Mouse (Mus musculus): ENCODE measurements around the gene Acp1. TPM values are rescaled to one million over a fixed set of nuclear protein-coding genes. Genes with fewer than 3 reads are reported as not detected.

The Acp1 gene
- total RNA-seq (2021): 10 to 100 TPM; 51.4 to 56.8 TPM
- 2.5 and 6.5 TPM in 2 replicates for polyA plus RNA-seq (2012; rRNA removed)
- long read RNA-seq, transcript Acp1-201 (6 exons, 3,066 nt): minor isoform, 31 of 72 reads
- long read RNA-seq, transcript Acp1-202 (6 exons, 2,754 nt): major isoform, 40 of 72 reads
- long read RNA-seq, partial matches to known transcripts: 1 of 72 reads
- long read RNA-seq, other reads (novel, unspliced or antisense): 0 of 72 reads

DNA sequence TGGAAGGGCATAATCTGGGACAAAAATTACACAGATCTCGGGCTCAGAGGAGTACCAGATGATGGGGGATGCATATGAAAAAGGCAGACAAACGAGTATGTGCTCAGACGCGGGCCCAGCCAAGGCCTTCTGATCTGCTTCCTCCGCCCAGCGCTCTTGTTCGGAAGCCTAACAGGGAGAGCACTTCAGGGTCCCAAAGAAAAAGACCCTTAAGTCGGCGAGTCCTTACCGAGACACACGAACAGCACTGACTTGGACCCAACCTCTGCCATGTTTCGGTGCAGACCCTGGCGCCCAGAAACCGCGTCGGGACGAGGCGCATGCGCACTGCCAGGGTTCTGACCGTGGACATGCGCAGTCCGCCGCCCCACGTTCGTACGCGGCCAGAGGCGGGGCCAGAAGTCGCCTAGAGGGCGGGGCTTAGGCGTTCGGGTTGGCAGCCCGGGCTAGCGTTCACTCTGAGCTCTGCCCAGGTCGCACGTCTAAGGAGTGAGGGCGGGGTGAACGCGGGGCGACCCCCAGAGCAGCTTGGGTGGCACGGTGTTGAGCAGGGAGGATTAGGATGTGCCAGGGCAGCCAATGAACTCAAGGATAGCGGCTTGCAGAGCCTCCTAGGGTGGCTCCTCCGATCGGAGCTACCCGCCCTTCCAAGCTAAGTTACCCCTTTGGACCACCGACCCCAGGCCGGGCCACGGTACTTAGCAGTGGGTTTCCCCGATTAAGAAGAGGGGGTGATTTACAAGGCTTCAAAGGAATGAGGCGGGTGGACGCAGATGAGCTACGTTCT lies at the start of gene Acp1, which contains the start of gene Sh3yl1:
Gene Acp1, minus strand, starts transcription at position 329 of the 787 bp plus-strand sequence.
Gene Sh3yl1, plus strand, starts transcription at position 408 of the 787 bp plus-strand sequence.
- DNase-seq: peak; percentile 97

DNA sequence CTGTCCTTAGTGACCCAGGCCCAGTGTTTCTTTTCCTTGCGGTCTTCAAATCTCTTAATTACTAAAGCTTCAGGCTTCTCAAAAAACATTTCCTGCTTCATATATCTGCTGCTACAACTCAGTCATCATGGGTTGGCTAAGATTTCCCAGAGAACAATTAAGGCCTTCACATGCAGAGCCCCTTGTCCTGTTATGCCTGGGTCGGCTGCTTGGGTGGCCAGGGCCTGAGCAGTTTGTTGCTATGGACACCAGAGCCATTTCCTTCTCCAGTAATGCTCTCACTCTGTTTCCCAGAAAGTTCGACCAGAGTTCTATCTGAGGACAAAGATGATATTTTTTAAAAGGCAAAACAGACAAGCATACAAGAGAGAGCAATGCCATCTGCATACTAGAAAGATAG lies 32.8 kb upstream of the Acp1 start:
- no peak for DNase-seq

DNA sequence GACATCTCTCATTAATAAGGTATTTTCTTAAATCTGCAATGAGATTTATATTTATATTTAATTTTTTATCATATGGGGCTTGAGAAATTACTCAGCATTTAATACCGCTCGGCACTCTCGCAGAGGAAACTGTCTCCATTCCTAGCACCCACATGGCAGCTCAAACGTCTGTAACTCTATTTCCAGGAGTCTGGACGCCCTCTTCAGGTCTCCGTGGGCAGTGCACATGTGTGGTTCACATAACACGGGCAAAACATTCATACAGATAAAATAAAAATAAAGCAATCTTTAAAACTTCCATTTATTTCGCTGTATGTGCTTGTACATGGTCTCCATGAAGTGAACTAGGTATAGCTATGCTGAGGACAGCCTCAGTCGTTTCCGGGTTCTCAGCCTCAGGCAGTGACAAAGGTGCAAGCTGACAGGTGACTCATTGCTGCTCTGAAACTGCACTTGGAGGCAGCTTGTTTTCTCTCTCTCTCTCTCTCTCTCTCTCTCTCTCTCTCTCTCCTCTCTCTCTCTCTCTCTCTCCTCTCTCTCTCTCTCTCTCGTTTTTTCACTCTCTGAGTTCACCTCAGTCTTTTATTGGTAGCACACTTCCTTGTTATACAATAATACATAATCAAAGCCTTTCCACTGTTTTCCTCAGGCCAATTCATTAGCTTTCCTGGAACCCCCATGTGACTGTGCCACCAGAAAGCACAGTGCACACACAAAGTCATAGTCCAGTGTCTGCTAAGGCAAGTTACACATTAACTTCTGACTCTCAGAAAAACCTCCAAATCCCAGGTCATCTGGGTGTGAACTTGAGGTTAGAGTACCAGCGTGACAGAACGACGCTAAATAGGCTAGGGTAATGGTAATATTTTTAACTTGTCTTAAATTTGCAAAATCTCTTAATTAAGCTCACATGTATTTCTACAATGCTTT lies 31.9 kb upstream of the Acp1 start:
- no peak for DNase-seq

DNA sequence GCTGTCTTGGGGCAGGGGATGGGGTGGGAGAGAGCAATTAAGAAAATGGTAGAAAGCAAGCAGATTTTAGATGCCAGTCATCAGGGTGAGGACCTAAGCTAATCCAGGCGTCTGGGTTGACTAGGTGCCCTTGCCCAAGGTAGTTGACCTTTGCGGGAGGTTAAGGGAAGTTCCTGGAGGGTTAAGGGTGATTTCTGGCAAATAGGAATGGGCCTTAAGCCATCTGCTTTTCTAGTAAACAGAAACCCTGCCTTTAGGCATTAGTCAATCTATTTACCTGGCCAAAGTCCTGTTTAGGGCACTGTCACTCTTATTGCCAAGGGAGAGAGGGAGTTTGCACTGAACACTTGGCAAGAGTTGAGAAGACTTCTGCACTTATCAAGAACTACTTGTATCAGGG lies 25.5 kb upstream of the Acp1 start:
- no peak for DNase-seq

DNA sequence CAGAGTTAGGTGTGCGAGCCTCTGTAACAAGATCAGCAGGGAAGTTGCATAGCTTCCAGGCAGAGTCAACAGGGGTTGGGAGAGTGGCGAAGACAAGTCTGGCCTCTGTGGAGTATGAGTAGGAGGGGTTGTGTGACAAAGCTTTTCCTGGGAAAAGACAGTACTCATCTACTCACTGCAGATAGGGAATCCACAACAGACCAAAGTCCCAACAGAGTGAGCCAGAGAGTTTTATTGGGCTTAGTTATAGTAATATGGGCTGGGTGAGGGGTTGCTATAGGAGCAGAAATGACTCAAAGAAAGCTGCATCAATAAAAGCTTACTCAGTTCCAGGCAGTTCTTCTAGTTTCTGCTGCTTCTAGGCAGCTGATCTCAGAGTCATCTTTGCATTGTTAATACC lies 21.9 kb upstream of the Acp1 start:
- no peak for DNase-seq

DNA sequence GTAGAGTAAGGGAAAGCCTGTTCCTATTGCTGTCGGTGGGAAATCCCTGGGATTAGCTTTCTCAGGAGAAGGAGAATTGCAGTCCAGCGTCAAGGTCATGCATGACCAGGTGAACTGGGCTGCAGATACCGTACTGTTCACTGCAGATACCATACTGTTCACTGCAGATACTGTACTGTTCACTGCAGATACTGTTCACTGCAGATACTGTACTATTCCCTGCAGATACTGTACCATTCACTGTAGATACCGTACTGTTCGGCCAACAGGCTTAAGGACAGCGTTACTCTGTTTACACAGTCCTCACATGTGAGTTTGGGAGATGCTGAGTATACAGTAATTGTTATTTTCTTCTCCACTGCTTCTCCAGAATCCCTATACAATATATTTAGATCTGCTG lies 16.8 kb upstream of the Acp1 start:
- DNase-seq: no peak

DNA sequence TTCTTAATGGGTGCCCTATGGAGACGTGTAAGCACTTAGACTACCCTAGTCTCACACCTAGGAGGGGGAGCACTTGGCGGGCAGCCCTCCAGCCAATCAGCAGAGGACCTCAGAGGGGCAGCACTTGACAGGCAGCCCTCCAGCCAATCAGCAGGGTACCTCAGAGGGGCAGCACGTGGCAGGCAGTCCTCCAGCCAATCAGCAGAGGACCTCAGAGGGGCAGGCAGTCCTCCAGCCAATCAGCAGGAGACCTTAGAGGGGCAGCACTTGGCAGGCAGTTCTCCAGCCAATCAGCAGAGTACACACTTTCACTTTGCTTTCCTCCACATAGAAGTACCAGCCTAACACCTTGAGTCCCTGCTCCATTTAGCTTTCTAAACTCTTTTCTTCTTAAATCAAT lies 11.0 kb upstream of the Acp1 start:
- no peak for DNase-seq

DNA sequence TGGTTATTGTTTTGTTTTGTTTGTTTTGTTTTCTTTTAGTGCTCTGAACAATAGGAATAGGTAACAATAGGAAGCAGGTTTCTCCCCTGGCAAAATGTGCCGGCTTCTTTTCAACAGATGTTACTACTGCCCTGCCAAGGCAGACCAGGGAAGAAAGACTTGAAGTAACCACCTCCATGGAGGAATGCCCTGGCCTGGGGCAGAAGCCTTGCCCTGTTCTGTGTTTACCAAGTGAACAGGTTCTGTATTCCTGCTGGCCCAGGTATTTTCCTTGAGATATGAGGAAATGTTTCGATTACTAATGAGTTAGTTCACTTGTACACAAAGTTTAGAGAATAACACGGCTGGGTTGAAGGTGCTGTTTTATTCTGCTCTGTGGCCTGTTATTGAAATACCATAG lies 1.5 kb upstream of the Acp1 start:
- no peak for DNase-seq

DNA sequence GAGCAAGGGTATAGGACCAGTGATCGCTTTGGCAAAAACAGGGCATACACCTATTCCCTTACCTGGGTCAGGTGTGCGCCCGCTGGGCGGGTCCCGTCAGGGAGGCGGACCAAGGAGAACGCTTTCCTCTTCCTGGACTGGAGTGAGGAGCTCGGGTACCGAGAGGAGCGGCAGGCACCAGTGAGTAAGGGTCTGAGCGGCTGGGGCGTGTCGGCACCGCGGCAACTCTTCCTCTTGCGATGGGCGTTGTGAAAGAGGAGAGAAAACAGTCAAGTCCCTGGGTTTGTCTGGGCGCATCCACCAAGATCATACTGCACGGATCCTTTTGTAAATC lies 626 bp upstream of the Acp1 start:
- peak; percentile 44 for DNase-seq

DNA sequence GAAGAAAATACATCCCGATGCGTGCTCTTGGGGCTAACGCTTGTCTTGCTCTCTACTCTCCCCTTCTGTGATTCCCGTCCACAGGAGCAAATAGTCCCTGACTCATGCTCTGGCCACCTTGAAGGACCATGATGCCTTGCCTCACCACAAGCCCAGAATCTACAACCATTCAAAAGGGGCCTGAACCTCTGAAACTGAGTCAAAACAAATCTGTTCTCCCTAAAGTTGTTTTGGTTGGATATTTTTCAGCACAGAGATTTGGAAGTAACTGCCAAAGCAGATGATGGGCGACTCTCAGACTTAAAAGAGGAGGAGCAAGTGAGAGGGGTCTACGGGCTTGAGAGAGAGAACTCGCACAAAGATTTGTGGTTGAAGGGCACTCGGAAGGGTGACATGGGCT lies 529 bp downstream of the Acp1 start:
- DNase-seq: peak; percentile 17

DNA sequence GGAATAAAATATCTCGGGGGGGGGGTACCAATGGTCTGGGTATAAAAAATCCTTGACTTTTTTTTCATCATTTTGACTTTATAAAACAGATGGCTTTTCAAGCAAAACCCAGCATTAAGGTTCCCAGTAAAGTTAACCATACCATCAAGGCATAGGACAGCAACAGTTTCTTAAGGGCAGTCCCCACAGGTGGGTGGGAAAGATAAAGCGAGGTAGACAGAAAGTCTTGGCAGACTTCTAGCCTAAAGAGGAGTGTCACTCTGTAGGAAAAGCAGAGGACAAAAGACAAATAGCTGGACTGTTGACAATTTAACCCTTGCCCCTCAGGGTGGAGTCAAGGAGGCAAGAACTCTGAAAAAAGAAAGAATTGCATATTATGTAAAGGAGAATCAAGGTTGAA lies 1.5 kb downstream of the Acp1 start:
- DNase-seq: no peak

DNA sequence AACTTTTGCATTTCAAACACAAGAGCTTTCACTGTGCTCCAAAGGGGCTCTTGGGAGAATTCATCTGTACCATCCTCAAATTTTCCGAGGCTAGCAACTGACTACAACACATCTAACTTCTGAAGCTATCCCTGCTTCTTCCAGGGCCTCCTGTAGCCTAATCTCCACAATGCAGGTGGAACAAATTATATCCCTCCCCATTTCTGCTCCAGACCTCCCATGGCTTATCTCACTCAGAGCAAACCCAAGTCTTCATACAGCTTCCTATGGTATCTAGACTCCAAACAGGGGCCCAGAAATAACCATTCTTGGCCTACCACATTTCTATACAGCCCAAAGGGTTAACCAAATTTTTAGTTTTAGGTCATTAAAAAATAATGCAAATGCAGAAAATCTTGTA lies 2.7 kb downstream of the Acp1 start:
- no peak for DNase-seq

DNA sequence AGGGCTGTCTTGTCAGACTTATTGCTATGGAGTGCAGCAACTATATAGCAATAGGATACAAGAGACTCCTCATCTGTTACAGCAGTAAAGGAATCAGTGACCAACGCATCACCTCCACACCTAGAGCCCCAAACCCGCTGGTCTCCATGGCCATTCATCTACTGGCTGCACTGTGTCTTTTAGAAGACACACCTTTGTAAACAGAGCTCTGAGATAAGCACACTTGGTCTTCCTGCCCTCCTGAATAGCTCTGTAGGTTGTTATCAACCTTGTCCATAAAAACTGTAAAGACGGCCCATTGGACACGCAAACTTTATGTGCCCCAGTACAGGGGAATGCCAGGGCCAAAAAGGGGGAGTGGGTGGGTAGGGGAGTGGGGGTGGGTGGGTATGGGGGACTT lies 14.3 kb downstream of the Acp1 start:
- DNase-seq: no peak

DNA sequence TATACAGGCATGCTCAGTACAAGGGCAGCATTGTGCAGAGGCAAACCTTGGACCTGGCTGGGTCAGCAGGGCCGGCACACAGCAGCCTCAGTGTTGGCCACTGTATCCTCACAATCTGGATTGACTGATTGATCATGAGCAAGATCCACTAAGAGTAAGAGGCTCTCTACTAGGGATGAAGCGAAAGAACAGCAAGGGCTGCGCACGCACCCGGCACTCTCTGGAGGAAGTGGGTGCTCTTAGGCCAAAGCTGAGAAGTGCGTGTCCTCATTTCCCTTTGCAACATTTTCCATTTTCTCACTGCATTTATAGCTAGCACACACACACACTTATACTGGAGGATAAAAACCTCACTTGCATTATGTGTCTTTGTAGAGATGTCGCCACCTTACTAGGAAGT lies 20.0 kb downstream of the Acp1 start:
- no peak for DNase-seq

DNA sequence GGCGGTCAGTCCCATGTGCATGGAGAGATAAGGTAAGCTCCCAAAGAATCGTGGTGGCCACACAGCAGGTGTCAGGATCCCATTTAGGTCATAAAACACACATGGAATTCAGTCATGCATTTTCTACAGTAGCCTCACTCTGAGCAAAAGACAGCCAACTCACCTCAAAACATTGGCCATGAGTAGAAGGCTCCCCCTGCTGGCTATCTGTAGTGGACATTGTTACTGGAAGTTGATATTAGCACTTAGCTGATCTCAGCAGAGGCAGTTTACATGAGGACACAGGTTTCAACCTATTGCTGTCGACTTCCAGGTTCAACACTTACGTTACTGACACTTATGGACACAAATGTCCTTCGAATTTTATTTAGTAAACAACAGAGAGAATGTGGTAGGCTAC lies 21.3 kb downstream of the Acp1 start:
- peak; percentile 63 for DNase-seq

DNA sequence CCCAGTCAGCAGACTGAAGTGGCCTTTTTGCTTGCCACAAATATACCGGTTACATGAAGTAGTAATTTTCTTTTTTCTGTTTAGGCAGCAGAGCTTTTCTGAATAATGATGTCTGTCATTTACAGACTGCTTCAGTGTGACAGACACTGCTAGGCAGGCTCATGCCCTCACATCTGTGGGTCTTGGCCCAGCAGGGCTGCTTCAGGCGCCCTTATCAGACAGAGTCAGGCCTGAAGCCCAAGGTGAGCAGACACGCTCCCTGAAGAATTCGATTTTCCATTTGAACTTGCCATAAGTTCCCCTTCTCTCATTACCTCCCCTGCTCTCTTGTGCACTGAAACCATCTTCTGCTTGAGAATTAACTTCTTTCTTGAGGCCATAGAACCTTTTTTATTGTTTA lies 23.4 kb downstream of the Acp1 start:
- no peak for DNase-seq

DNA sequence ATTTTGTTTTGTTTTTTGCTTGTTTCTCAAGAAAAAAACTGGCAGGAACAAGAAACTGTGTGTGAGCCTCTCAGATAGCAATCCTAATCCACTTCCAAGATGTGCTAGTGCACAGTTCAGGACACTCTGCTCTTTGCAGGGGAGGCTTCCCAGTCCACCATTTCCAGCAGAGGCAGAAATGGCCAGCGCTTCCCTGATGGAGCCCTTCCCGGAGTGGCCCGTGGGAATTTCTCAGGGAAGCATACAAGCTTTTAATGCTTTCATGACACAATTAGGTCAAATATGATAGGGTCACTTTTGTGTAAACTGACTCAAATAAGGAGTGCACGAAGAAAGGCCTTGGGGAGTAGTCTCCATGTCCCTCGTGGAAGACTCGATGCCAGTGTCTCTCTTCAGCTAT lies 25.5 kb downstream of the Acp1 start:
- DNase-seq: peak; percentile 19

DNA sequence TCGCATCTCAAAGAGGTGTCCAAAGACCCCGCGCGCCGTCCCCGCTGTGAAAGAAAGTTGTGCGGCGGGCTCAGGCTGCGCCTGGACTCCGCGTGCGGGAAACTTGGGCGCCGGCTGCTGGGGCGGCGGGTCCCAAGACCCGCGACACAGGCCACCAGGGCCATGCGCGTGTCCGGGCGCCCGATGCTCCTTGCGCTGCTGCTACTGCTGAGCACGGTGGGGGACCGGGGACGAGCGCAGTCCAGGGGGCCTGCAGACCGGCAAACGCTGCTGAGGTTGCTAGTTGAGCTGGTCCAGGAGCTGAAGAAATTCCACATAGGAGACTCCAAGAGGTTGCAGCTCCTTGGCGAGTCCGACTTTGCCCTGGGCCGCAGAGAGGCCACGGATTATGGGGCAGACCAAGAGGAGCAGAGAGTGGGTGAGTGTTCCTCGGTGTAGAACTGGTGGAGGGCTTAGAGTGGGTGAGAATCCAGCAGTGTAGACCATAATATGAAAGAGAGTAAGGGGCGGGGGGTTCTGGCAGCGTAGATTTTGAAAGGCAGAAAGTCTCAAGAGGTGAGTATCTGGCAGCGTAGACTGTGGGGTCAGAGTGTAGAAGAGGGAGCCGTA lies 26.7 kb downstream of the Acp1 start:
- no peak for DNase-seq

DNA sequence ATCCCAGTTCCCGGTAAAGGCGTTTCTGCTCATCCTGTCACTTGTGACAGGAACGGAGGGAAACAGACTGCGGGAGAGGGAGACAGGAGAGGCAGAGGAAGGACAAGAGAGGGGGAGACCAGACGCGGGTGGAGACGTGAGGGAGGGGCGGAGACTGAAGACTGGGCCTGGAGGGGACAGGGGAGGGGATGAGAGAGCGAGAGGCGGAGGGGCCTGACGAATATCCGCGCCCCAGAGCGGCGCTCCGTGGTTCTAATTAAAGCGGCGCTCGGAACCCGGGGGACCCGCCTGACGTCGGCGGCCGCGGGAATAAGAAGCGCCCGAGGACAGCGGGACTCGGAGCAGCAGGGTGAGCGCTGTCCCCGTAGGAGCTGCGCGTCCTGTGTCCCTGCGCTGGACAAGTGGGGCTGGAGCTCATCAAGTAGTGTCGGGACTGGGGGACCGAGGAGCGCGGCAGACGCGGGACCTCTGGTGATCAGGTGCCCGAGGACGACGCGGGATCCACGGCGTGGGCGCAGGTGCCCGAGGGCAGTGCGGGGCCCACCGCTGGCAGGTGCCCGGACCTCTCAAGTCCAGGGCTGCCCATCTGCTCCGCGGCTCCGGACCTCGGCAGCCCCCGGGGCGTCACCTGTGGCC lies 27.3 kb downstream of the Acp1 start, which contains the start of gene Alkal2:
Gene Alkal2, plus strand, starts transcription at position 337 of the 636 bp plus-strand sequence.
- DNase-seq: peak; percentile 23

DNA sequence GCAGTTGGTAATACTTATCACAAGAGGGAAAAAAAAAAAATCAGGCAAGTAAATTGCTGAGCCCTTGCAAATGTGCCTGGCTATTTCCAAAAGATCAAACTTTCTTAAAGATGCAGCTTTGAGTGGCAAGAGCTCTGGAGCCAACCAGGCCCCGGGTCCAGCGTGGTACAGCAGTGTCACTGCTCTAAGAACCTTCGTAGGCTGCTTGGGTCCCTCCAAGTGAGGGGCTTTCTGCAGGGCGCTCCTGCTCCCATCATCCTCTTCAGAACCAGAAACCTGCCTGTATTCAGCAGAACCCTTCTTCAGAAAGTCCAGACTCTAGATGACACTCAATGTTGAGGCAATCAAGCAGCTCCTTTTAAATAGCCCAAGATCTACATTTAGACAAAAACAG lies 27.8 kb downstream of the Acp1 start:
- no peak for DNase-seq

DNA sequence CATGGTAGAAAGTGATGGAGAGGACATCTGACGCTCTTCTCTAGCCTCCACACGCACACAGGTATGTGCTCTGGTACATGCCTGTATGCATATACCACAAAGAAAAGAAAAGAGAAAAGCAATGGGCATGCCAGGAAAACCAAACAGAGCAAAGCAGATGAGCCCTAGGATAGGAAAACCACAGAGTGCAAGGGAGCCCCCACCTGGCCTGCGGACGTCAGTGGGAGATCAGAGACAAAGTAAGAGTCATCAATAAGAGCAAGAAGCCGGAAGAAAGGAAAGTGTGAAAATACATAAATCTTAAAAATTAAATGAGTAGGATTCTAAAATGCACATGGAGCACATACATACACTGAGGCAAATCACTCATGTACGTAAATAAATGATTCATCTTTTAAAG lies 31.9 kb downstream of the Acp1 start:
- no peak for DNase-seq

DNA sequence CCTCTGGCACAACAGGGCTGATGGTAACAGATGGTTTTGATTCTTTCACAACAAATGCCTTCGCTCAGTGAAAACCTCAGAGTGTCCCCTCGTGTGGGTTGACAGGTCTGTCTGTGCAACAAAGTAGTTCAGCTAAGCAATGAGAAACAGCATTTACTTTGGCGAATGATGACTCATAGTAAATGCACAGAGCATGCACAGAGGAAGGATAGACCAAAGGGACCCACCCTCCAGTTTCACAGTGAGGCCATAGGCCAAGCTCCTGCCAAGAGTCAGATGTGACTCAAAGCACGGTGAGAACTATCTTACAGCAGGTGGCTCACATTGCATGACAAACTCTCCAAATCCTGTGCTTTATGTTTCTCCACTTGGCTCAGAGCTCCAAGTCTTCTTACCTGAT lies 45.6 kb downstream of the Acp1 start:
- DNase-seq: no peak
